Mouse (Mus musculus): ENCODE measurements at regions not wholly inside any gene's neighbourhood (a gene's known extent, or its start where the extent isn't known, plus 50 kb on each side); places are given as distances from the start of the nearest gene placed in this dataset.

GRCm38 (mm10) chr4:153189485-153189884 lies 293.1 kb downstream of the Ajap1 start:
- TF ChIP-seq CTCF (IDR thresholded peaks at IDR 0.05; ENCODE audit: low read depth, low read length) (no peak), POLR2A (IDR thresholded peaks at IDR 0.05; ENCODE audit: insufficient read depth, low read length) (no peak), EP300 (IDR thresholded peaks at IDR 0.05; ENCODE audit: insufficient read depth, low read depth, low read length) (no peak)

Data from ES-Bruce4 (cell line).